Mouse (Mus musculus): ENCODE measurements around the gene Cfap52.

- no peak for TF ChIP-seq GATA1 (IDR thresholded peaks at IDR 0.05; ENCODE audit: borderline replicate concordance, low read length)
- no peak for TF ChIP-seq FLI1 (IDR thresholded peaks at IDR 0.05; ENCODE audit: low read length)
Measured at GRCm38 (mm10) chr11:67921091-67921826, 44.2 kb downstream of the Cfap52 start.
